Comparison of ENCODE assay signal across 15 mouse cellular contexts in the genomic region with DNA sequence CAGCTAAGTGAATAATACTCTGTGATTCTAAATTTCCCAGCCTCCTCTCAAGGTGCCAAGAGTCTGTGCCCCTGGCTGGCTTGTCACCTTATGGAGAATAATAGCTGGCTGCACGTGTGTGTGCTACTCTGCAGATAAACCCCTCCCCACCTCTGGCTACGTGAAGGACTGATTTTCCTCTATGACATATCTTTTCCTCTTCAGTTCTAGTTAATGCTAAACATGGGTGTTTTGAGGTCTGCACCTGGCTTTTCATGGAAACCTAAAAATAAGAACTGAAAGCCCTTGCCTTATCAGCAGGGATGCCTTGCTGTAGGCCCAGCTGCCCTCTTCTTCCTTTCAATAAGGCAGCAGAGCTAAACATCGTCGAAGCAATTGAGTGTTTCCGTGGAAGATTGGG.
"Had no signal": no experiment of that assay in that cellular context is flagged by ENCODE, and none has a peak within 500 bp of the region (broad histone marks: within the 10 kb centered on the region; RNA-seq: fewer than 3 reads in every experiment).

No protein-coding gene starts in this region.

- DNase-seq: gastrocnemius, postnatal 14 days; gastrocnemius, postnatal 36 days; heart, adult 11 months; heart, adult 2 months; heart, postnatal 14 days; heart, postnatal 36 days; kidney, adult 11 months; kidney, adult 2 months; kidney, adult 9 months; kidney, postnatal 25 days; kidney, postnatal 4 days; liver; liver, embryonic 13.5 days had no signal

- ATAC-seq: hindbrain, embryonic 16.5 days; intestine, embryonic 16.5 days had no signal
